Mouse (Mus musculus): ENCODE measurements at regions not wholly inside any gene's neighbourhood (a gene's known extent, or its start where the extent isn't known, plus 50 kb on each side); places are given as distances from the start of the nearest gene placed in this dataset.
"Not testable (repeated sequence)": the region's sequence is repeated elsewhere in the genome, so short reads cannot be mapped to it uniquely, and the experiment has no call there.

DNA sequence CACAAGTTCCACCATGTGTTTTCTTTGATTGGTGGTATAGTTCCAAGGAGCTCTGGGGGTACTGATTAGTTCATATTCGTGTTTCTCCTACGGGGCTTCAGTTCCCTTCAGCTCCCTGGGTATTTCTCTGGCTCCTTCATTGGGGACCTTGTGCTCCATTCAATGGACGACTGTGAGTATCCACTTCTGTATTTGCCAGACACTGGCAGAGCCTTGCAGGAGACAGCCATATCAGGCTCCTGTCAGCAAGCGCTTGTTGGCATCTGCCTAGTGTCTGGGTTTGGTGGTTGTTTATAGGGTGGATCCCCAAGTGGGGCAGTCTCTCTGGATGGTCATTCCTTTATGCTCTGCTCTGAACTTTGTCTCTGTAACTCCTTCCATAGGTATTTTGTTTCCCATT is 1905.5 kb upstream of the Sel1l start:
- DNase-seq (ENCODE audit: inconsistent age in 2 of 2, low spot score in 1 of 2), result not testable (repeated sequence)

DNA sequence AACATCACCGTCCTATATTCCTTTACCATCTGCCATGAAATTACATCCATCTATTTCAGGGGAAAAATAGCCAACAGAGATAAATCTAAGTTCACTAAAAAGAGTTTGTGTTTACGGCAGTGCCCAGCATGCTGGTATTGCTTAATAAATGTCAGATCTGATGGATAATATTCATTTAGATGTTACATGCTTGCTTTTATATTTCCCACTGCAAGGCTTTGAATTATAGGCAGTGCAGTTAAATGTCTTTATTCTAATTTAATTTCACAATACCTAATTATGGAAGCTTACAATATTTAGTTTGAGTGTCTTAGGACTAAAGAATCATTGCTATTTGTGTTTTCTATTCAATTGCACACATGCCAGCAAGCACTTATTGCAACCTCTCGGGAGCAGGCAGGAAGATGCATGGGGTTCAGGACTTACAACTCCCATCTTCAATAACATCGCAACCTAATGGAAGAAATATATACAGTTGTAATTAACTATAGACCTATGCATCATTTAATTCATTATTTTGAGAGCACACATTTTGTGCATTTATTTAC is 1899.4 kb upstream of the Sel1l start:
- no peak for DNase-seq (ENCODE audit: inconsistent age in 2 of 2, low spot score in 1 of 2)

DNA sequence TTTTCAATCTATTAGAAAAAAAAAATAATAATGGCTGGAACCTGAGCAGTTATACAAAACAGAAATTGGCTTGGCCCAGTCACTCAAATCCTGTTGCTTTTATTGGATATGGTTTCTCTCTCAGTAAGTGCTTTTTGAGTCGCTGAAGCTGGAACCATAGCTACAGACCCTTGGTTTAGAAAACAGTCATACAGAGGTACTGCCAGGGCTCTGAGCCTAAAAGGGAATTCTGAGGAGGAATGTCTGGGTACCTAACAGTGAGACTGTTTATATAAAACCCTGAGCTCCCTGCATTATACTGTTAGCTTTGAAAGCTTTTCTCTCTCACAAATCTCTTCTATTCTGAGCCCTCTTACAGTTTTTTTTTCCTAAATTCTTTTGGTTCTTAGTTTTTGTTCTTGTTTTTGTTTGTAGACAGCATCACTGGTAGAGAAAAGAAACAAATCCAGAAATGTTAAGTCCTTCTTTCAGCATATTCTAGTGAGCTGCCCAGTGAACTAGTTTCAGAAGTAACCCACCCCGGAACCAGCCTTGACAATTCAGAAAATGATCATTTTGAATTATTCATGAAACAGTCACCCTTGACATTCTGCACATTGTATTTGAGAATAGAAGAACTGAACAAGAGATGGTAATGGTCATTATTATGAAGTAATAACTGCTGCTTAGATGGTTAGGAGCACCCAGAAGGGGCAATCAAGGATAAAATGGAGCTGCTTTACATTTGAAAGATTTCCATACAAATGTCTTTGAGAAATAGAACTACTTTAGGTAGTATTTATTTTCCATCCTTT is 1869.9 kb upstream of the Sel1l start:
- no peak for DNase-seq (ENCODE audit: inconsistent age in 2 of 2, low spot score in 1 of 2)

DNA sequence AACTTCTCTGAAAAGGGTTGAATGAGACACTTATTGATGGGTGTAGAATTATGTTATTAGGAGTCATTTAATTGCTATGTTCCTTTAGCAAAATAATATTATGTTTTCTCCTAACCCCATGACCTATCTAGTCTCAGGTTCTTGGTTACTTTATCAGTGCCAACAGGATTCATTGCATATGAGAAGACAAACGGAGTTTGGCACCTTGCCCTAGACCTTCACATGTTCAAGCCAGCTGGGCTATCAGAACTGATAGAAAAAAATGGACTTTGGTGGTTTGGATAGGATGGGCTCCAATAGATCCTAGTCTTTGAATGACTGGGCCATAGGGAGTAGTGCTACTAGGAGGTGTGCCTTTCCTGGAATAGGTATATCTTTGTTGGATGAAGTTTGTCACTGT is 1857.0 kb upstream of the Sel1l start:
- no peak for DNase-seq (ENCODE audit: inconsistent age in 2 of 2, low spot score in 1 of 2)

DNA sequence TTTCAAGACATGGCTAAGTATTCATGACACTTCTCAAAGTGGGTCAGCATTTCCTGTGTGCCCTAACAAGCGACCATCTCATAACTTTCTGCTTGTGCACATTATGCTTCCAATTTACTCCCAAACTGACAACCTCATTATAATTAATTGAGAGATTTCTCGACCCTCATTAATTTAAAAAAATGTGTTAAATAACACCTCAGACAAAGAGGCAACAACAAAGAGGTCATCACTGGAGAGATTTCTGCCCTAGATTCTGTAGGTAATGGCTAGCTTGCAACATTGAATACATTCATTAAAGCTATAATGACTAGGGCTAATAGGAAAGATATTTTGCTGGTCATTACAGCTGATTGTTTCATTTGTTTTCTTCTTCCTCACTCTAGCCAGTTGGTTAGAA is 1838.2 kb upstream of the Sel1l start:
- no peak for DNase-seq (ENCODE audit: inconsistent age in 2 of 2, low spot score in 1 of 2)

DNA sequence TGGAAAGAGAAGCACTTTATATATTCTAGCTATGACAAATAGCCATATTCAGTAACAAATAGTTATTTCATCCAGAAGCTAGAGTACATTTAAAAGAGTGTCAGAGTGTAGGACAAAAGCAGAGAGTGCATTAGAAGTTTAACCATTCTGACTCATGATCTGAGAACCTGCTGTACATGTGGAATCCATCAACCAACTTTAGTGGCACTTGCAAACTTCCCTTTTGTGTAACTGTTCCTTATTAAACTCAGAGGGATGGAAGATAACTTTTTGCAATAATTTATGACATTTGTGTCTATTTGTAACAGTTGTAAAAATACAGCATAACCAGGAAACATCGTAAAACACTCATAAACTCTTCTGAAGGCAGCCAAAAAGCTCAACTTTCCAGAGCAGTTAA is 1835.4 kb upstream of the Sel1l start:
- DNase-seq (ENCODE audit: inconsistent age in 2 of 2, low spot score in 1 of 2), result no peak

DNA sequence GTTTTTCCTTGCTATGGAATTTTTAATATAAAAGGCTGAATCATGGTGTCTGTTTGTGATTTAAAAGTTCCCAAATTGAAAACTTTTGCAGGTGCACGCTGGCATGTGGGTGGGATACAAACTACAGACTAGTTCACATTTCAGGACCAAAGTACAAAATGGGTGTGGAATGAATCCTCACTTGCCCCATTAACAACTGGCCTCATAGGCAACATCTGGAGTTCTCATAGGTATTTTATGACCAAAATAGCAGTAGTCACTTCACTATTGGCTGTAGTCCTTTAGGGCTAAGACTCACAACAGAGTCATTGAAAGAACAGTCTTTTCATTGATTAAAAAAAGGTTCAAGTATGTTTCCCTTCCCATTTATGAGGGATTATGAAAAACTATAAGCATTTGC is 1828.5 kb upstream of the Sel1l start:
- DNase-seq (ENCODE audit: inconsistent age in 2 of 2, low spot score in 1 of 2), result no peak

DNA sequence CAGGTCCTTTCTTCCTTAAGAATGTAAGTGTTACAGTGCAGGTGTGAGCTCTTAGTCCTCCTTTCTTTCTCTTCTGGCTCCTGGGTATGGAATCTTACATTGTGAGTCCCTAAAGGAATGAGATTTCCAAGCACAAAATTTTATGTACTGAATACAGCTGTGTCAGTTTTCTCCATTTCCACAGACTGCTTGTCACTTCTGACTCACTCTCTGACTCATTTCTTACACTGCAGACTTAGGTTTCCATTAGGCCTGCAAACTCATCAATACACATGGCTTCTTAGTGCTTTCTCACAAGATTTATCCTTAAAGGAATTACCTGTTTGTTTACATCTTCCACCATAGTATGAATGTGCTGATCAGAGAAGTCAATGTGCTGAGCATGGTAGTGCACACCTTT is 1826.1 kb upstream of the Sel1l start:
- DNase-seq (ENCODE audit: inconsistent age in 2 of 2, low spot score in 1 of 2), result peak in 1 of 2 experiments; percentile 32

DNA sequence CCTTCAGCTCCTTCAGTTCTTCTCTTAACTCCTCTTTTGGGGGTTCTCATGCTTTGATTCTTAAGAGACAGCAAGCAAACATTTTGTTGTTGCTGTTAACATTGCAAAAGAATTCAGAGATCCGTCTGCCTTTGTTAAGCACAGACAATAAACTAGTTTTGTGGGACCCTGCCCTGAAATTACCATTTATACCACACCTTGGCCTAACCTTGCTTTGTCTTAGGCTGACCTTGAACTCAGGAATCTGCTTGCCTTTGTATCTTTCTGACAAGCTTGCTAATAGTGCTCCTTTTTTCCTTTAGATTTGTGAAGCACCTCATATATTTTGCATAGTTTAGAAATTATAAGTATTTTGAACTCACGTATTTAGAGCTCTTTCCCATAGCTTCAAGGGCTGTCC is 1820.3 kb upstream of the Sel1l start:
- no peak for DNase-seq (ENCODE audit: inconsistent age in 2 of 2, low spot score in 1 of 2)

DNA sequence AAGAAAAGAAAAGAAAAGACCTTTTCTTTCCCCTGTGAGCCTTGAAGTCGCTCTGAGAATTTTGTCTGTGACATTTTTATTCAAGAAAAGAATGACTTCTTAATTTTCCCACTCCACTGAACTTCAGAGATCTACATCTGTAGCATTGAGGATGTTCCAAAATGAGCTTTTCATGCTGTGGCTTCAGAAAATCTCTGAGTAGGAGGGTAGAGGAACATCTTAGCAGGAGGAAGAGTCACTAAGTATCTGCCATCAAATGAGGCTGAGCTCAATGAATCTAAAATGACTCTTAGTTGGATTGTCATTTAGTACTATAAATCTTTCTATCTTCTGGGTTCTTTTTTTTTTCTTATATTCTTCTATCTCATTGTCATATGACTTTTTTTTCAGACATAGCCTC is 1817.8 kb upstream of the Sel1l start:
- no peak for DNase-seq (ENCODE audit: inconsistent age in 2 of 2, low spot score in 1 of 2)

Measured in adrenal gland, adult (tissue).